Mouse (Mus musculus) heart, adult 9 months (tissue): ENCODE data around the gene Aqp1.

Experiments
- DNase-seq, 2 experiments: peaks; one replicate each; pipeline ENCODE4 v3.0.0; 2022; ENCODE audit warnings: low spot score in 2 of 2

The Aqp1 gene

DNA sequence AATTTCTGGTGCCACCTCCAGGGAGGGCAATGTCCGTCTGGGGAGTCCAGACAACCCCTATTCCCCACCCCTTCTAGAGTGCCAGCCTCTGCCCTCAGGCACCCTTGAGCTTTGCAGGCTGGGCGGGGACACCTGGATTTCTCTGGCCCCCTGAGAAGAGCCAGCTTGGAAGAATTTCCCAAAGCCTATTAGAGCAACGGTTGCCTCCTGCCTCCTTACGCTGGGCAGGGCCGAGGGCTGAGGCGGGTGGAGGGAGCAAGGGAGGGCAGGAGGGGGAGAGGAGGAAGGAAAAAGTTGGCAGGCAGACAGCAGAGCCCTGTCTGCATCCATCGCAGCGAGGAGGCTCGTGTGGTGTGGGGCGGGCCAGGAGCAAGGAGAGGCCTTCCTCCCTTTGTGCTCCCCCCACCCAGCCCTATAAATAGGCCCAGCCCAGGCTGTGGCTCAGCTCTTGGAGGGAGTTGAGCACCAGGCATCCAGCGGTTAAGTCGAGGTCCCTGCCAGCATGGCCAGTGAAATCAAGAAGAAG is at the start of gene Aqp1:
Aqp1 (plus strand) TSS at position 444 of the 526 bp plus-strand sequence.
- DNase-seq, result peak; percentile 79 to 86

- no peak for DNase-seq
Measured at GRCm38 (mm10) chr6:55288007-55288602, 48.1 kb upstream of the Aqp1 start.

- peak; percentile 72 to 91 for DNase-seq
Measured at GRCm38 (mm10) chr6:55294549-55295131, 41.6 kb upstream of the Aqp1 start.

DNA sequence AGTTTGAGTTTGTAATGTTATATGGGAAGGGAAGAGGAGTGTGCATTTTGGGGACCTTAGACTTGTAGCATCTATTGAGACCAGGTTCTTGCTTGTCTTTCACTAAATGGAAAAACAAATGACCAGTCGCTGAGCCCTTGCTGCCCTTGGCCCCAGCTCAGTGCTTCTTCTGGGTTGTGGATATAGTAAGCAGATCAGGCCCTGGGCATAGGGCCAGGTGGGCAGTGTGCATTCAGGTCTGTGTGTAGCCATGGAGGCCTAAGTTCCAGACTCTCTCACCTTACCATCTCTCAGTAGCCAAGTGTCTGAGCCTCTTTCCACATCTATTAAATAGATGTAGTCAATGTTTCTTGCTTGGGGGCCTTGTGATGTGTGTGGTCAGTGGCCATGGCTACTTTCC is 40.9 kb upstream of the Aqp1 start:
- no peak for DNase-seq

- no peak for DNase-seq
Measured at GRCm38 (mm10) chr6:55299482-55299881, 36.8 kb upstream of the Aqp1 start.

DNA sequence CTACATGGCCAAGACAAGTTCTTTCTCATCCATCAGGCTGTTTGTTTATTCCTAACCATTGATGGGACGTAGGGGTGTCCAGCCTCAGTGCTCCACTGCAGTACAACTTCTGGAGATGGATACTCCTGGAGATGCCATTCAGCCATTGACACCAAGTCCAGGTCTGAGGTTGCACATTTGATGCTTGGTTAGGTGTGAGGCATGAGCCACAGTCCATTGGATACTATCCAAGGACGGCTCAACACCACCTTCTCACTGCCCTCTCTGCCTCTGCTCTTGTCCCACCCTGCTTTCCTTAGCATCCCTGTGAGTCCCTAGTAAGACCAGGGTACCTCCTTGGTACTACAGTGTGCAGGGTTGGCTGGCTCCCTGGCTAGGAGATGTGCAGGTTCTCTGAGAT is 36.3 kb upstream of the Aqp1 start:
- no peak for DNase-seq

- no peak for DNase-seq
Measured at GRCm38 (mm10) chr6:55300704-55301103, 35.5 kb upstream of the Aqp1 start.

DNA sequence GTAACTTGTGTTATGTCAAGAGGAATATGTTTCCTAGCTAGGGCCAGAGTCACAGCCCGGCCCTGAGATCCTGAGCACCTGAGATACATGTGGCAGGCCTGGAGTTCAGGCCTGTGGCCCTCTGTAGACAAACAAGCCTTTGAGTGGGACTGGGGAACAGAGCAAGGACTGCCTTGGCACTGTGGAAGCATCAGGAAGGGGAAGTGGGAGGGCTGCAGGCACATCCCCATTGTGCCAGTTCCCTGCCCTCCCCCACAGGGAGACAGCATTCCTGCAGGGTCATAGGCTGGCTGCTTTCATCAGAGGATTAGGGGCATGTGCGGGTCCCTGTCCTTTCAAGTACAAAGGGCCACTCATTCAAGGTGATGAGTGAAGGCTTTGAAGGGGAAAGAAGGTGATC is 26.1 kb upstream of the Aqp1 start:
- no peak for DNase-seq

DNA sequence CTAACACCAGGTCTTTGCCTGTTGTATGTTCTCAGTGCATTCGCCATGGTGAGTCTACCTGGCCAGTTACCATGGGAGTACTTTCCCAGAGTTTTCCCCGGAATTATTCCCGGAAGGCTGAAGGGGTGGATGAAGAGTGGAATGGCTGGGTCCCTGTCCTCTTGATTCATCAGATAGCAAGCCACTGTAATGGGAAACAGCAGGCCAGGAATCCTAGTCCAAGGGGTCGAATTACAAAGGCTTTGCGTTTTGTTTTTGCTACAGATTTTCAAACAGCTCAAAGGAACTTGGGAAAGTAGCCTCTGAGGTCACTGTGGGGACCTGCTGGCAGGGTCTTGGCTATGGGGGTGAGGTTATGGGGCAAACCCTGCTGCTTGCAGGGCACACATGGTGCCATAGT is 24.3 kb upstream of the Aqp1 start:
- DNase-seq, result no peak

DNA sequence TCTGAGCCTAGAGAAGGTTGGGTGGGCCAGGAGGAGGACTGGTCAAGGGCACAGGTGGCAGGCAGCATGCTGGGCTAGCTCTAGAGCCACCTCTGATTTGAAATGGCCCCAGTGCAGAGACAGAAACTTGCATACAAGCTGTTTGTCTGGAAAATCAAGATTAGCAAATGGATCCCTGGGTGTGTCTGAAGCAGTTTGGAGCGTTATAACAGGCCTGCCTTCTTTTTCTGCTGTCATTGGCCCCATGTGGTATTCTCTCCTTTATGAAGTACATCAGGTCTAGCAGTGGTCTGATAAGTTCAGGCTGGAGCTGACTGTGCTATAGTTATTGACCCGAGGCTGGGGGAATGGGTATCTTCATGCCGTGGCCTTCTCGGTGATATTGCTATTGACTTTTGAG is 22.3 kb upstream of the Aqp1 start:
- DNase-seq, result no peak

DNA sequence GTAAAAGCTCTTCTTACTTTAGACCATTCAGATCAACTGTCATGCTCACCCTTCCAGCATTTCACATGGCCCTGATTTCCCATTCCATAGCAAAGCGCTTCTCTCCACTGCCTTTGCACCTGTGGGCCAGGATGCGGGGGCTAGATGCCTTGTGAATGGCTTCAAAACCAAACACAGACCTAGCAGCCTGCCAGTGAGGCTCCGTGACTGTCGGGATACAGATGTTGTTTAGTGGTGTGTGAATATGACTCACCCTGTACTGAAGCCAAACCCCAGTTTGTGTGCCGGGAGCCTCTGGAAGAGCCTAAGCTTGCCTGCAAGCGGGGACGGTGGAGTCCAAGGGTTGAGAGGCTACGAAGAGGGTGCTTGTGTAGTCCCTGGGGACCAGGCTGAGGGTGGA is 21.6 kb upstream of the Aqp1 start:
- no peak for DNase-seq

- DNase-seq, result no peak
Measured at GRCm38 (mm10) chr6:55318597-55318996, 17.6 kb upstream of the Aqp1 start.

- DNase-seq, result peak; percentile 53 to 60
Measured at GRCm38 (mm10) chr6:55319585-55320551, 16.4 kb upstream of the Aqp1 start.

DNA sequence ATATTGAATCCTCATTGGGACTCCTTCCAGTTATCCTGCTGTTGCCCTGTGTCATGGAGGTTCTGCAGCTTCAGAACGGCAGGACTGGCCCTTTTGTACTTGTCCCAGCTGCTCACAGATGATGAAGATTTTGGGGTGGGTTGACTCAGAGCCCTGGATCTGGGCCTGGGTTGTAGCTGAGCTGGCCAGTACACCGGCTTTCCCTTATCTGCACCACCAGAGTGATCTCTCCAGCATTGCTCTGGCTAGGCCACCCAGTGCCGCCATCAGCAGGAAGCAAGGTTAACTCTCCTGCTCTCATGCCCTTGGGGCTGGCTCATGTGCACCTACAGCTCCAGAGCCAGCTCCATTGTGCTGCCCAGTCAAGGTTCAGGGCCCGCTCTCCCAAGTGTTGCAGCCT is 15.3 kb upstream of the Aqp1 start:
- peak; percentile 60 to 63 for DNase-seq

- no peak for DNase-seq
Measured at GRCm38 (mm10) chr6:55321518-55321917, 14.7 kb upstream of the Aqp1 start.

DNA sequence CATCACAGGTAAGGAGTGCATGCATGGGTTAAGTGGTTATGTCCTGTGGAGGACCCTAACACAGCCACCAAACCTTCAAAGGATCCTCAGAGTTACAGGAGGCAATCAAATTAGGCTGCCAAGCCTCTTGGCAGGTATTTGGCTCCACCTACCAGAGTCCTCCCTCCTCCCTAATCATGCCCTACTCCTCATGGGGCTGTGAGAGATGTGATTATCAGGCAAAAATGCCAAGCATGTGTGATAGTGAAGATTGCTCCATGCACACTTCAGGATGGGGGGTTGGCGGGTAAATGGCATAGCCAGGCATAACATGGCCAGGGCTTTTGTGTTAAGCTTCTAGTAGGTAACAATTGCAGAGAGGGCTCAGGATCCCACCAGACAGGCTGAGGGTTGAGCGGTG is 13.3 kb upstream of the Aqp1 start:
- DNase-seq, result no peak

GRCm38 (mm10) chr6:55323908-55324634 is 12.2 kb upstream of the Aqp1 start:
- DNase-seq, result no peak

- no peak for DNase-seq
Measured at GRCm38 (mm10) chr6:55324785-55325184, 11.4 kb upstream of the Aqp1 start.

DNA sequence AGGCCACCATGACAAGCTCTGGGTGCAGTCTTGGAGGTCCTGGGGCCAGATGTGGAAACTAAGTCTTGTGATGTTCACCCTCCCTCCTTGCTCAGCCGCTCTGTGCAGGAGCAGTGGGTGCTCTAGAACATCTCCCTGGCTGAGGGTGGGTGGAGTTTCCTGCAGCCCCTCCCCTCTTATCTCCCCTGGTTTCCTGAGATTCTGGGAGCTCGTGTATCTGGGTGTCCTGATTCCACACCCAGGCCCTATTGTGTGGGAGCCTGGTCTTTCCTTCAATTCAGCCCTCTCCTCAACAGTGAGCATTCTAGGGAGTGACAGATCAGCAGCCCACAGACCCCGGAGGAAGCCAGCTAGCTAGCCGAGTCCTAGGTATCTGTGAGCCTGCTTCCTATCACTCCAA is 9.9 kb upstream of the Aqp1 start:
- peak; percentile 70 to 87 for DNase-seq

GRCm38 (mm10) chr6:55327326-55327725 is 8.9 kb upstream of the Aqp1 start:
- DNase-seq, result no peak

DNA sequence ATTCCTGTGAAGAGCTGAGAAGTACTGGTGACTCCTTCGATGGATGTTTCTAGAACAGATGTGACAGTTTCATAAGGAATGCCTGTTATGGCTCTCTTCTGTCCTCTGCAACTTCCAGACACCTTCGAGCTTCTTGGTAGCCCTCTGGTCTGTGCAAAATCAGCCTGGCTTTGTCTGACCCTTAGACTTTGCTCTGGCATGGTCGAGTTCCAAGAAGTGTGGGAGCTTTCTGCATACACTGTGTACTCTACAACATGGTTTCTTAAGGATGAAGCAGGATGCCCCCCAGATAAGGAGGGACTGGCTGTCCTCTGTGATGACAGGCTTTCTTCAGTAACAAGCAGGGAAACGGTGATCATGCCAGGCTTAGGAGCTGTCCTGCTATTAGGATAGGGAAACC is 8.1 kb upstream of the Aqp1 start:
- no peak for DNase-seq

DNA sequence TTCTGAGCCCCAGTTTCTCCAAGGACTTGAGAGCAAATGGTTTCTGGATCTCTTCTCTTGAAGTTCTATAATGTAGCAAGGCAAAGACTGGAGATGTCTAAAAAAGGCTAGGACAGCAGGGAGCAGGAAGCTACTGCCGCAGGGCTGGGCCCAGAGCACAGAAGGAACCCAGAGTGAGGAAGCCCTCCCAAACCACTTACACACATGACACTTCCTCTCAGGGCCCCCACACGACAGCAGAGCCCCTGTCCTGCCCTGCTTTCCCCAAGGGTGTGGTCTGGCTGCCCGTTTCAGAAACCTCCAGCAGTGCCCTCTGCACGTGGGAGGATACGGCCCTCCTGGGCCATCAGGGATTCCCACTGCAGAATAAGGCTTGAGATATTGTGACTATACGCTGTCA is 4.9 kb upstream of the Aqp1 start:
- peak in 1 of 2 experiments; percentile 73 for DNase-seq
